Mouse (Mus musculus) monocyte, adult 2 months (primary cell): ENCODE measurements around the gene Zdhhc15.
"Not testable (repeated sequence)": the region's sequence is repeated elsewhere in the genome, so short reads cannot be mapped to it uniquely, and the experiment has no call there.

Experiments used
- DNase-seq, 2 experiments: peaks; one replicate each; pipeline ENCODE4 v3.0.0; 2022; ENCODE audit warnings: low spot score in 2 of 2, low read depth in 1 of 2

Gene Zdhhc15

GRCm38 (mm10) chrX:104670757-104671549 is at the start of gene Zdhhc15:
TSS of gene Zdhhc15 (minus strand) at chrX:104671064.
- DNase-seq: peak in 1 of 2 experiments; percentile 0

GRCm38 (mm10) chrX:104707935-104708334 is 37.1 kb upstream of the Zdhhc15 start:
- no peak for DNase-seq

- no peak for DNase-seq
Observed at GRCm38 (mm10) chrX:104669850-104670756, 761 bp downstream of the Zdhhc15 start.

GRCm38 (mm10) chrX:104656976-104657375 is 13.9 kb downstream of the Zdhhc15 start:
- DNase-seq: no peak

- no peak for DNase-seq
Observed at GRCm38 (mm10) chrX:104612531-104612930, 58.3 kb downstream of the Zdhhc15 start.

- not testable (repeated sequence) for DNase-seq
Observed at GRCm38 (mm10) chrX:104603738-104604430, 67.0 kb downstream of the Zdhhc15 start.

- not testable (repeated sequence) for DNase-seq
Observed at GRCm38 (mm10) chrX:104602168-104602859, 68.5 kb downstream of the Zdhhc15 start.

- DNase-seq: no peak
Observed at GRCm38 (mm10) chrX:104573946-104574345, 96.9 kb downstream of the Zdhhc15 start.

GRCm38 (mm10) chrX:104567497-104567896 is 103.4 kb downstream of the Zdhhc15 start:
- DNase-seq: no peak

GRCm38 (mm10) chrX:104545283-104545682 is 125.6 kb downstream of the Zdhhc15 start:
- DNase-seq: no peak

GRCm38 (mm10) chrX:104543919-104544595 is 126.8 kb downstream of the Zdhhc15 start:
- DNase-seq: no peak

GRCm38 (mm10) chrX:104542635-104543034 is 128.2 kb downstream of the Zdhhc15 start:
- DNase-seq: no peak

- no peak for DNase-seq
Observed at GRCm38 (mm10) chrX:104501765-104502164, 169.1 kb downstream of the Zdhhc15 start.

- DNase-seq: no peak
Observed at GRCm38 (mm10) chrX:104489626-104490355, 181.1 kb downstream of the Zdhhc15 start.

- DNase-seq: no peak
Observed at GRCm38 (mm10) chrX:104488870-104489467, 181.9 kb downstream of the Zdhhc15 start.

GRCm38 (mm10) chrX:104488036-104488435 is 182.8 kb downstream of the Zdhhc15 start:
- DNase-seq: no peak
